10 mouse cellular contexts compared by ENCODE assay signal in the genomic region with DNA sequence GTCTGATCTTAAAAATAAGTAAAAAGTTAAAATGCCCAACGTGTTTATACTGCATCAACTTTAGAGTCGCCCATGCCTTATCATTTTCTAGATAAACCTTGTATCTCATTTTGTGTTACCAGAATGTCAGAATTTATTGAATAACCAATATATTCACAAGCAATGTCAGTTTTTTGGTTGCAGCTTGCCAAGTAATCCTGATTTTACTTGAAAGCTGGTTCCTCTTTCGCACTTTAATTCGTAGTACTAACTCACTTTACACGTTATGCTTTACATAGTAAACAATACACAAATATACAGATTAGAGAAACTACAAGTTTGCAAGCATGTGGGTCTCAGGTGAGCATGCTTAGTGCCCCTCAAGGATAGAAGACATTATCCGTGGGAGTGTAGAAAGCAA. TPM values are rescaled to one million over a fixed set of nuclear protein-coding genes. Genes with fewer than 3 reads are reported as not detected.
DNase-seq lines count a peak whose midpoint lies in the region; ATAC-seq and TF ChIP-seq lines count a peak whose summit lies in the region.
"Had no signal": no experiment of that assay in that cellular context is flagged by ENCODE, and none has a peak within 500 bp of the region (broad histone marks: within the 10 kb centered on the region; RNA-seq: fewer than 3 reads in every experiment).

No protein-coding gene starts in this region.

- no peak overlapping the region for H3K27ac ChIP-seq in heart, embryonic 14.5 days (replicated peaks in 1 of 2; ENCODE audit: control insufficient read depth in 1 of 2, insufficient read depth in 1 of 2, low read depth in 2 of 2, low read length in 2 of 2)
- H3K27ac ChIP-seq in heart, embryonic 10.5 days: no peak overlapping the region
- H3K27ac ChIP-seq in lung, embryonic 14.5 days (ENCODE audit: low read depth): no peak overlapping the region
- no peak overlapping the region for H3K27ac ChIP-seq in limb, embryonic 10.5 days
- H3K27ac ChIP-seq in neural tube, embryonic 13.5 days (replicated peaks): no peak overlapping the region
- H3K27ac ChIP-seq in cerebellum, adult 2 months (ENCODE audit: insufficient read depth, low read length): no peak overlapping the region

- H3K36me3 ChIP-seq in heart, embryonic 14.5 days (ENCODE audit: control insufficient read depth, insufficient read depth, low read length): no peaks in the 10 kb centered on the region
- no peaks in the 10 kb centered on the region for H3K36me3 ChIP-seq in heart, embryonic 10.5 days
- H3K36me3 ChIP-seq in lung, embryonic 14.5 days (ENCODE audit: insufficient read depth): no peaks in the 10 kb centered on the region
- H3K36me3 ChIP-seq in limb, embryonic 10.5 days: no peaks in the 10 kb centered on the region
- H3K36me3 ChIP-seq in neural tube, embryonic 13.5 days: no peaks in the 10 kb centered on the region

- no peak for ATAC-seq in heart, embryonic 14.5 days (ENCODE audit: insufficient number of reproducible peaks, insufficient read depth, low FRiP score, low read depth)
- no peak for ATAC-seq in lung, embryonic 14.5 days (ENCODE audit: insufficient read depth)
- no peak for ATAC-seq in neural tube, embryonic 13.5 days (ENCODE audit: low read depth)

- peak overlapping the region; percentile 85 for H3K4me2 ChIP-seq in heart, embryonic 14.5 days (ENCODE audit: low read length)
- peak overlapping the region; percentile 87 for H3K4me2 ChIP-seq in lung, embryonic 14.5 days
- H3K4me2 ChIP-seq in neural tube, embryonic 13.5 days: peak overlapping the region; percentile 72

- H3K9me3 ChIP-seq in heart, embryonic 14.5 days (ENCODE audit: control insufficient read depth, low read length): no peaks in the 10 kb centered on the region
- H3K9me3 ChIP-seq in heart, embryonic 10.5 days: no peaks in the 10 kb centered on the region
- H3K9me3 ChIP-seq in lung, embryonic 14.5 days (ENCODE audit: low read depth, low read length): no peaks in the 10 kb centered on the region
- no peaks in the 10 kb centered on the region for H3K9me3 ChIP-seq in limb, embryonic 10.5 days (replicated peaks)
- H3K9me3 ChIP-seq in neural tube, embryonic 13.5 days: no peaks in the 10 kb centered on the region

- WGBS in heart, embryonic 14.5 days: 62% methylated on average over 6 of the region's 6 CpGs
- 64% methylated on average over 6 of the region's 6 CpGs for WGBS in heart, embryonic 10.5 days
- WGBS in lung, embryonic 14.5 days: 61% methylated on average over 6 of the region's 6 CpGs
- WGBS in lung, adult 2 months: 63% methylated on average over 6 of the region's 6 CpGs
- WGBS in limb, embryonic 10.5 days: 73% methylated on average over 6 of the region's 6 CpGs
- 72% methylated on average over 6 of the region's 6 CpGs for WGBS in neural tube, embryonic 13.5 days
- WGBS in cerebellum, adult 2 months: 82% methylated on average over 6 of the region's 6 CpGs

- peak overlapping the region in 1 of 2 experiments; percentile 67; a peak in 1 of 4 replicates for H3K4me3 ChIP-seq in heart, embryonic 14.5 days (ENCODE audit: control insufficient read depth in 1 of 2, insufficient read depth in 1 of 2, low read depth in 1 of 2, low read length in 2 of 2)
- H3K4me3 ChIP-seq in heart, embryonic 10.5 days: no peak overlapping the region
- peak overlapping the region; percentile 54; the same call in 1 of the 2 replicates for H3K4me3 ChIP-seq in lung, embryonic 14.5 days (ENCODE audit: low read depth, low read length)
- H3K4me3 ChIP-seq in lung, adult 2 months (replicated peaks; ENCODE audit: extremely low read depth, low read depth, low read length): no peak overlapping the region
- H3K4me3 ChIP-seq in limb, embryonic 10.5 days: peak overlapping the region; percentile 55; the same call in 1 of the 2 replicates
- no peak overlapping the region for H3K4me3 ChIP-seq in neural tube, embryonic 13.5 days
- no peak overlapping the region for H3K4me3 ChIP-seq in cerebellum, adult 2 months (replicated peaks; ENCODE audit: insufficient read depth, low read depth, low read length)

- peaks cover 3 to 14% of the 10 kb centered on the region in 2 experiments; a peak in 3 of 4 replicates for H3K4me1 ChIP-seq in heart, embryonic 14.5 days (ENCODE audit: control insufficient read depth in 2 of 2, insufficient read depth in 2 of 2, low read length in 2 of 2)
- H3K4me1 ChIP-seq in heart, embryonic 10.5 days: peaks cover 22% of the 10 kb centered on the region
- H3K4me1 ChIP-seq in lung, embryonic 14.5 days (ENCODE audit: insufficient read depth): no peaks in the 10 kb centered on the region
- no peaks in the 10 kb centered on the region for H3K4me1 ChIP-seq in lung, adult 2 months (ENCODE audit: control insufficient read depth, insufficient read depth, low read length)
- H3K4me1 ChIP-seq in limb, embryonic 10.5 days: 0 out of 2 replicates have a peak, but pooled peaks cover 7% of the 10 kb centered on the region
- H3K4me1 ChIP-seq in neural tube, embryonic 13.5 days (replicated peaks): peaks cover 9% of the 10 kb centered on the region
- H3K4me1 ChIP-seq in cerebellum, adult 2 months (ENCODE audit: control insufficient read depth, insufficient read depth, low read length): no peaks in the 10 kb centered on the region

- H3K27me3 ChIP-seq in heart, embryonic 14.5 days (ENCODE audit: control insufficient read depth, insufficient read depth, low read length): 0 out of 2 replicates have a peak, but pooled peaks cover 3% of the 10 kb centered on the region
- H3K27me3 ChIP-seq in heart, embryonic 10.5 days (ENCODE audit: insufficient read depth, poor library complexity, severe bottlenecking): peaks cover 2% of the 10 kb centered on the region; the same call in 1 of the 2 replicates
- H3K27me3 ChIP-seq in lung, embryonic 14.5 days (ENCODE audit: insufficient read depth, low read length): no peaks in the 10 kb centered on the region
- H3K27me3 ChIP-seq in limb, embryonic 10.5 days (ENCODE audit: low read depth, poor library complexity, severe bottlenecking): peaks cover 21% of the 10 kb centered on the region
- peaks cover 29% of the 10 kb centered on the region for H3K27me3 ChIP-seq in neural tube, embryonic 13.5 days
- H3K27me3 ChIP-seq in cerebellum, adult 2 months (ENCODE audit: control insufficient read depth, insufficient read depth, low read length): no peaks in the 10 kb centered on the region

- no peak for TF ChIP-seq POLR2A in lung, adult 2 months (IDR thresholded peaks at IDR 0.05; ENCODE audit: borderline replicate concordance, extremely low read depth, low read depth, low read length)
- no peak for TF ChIP-seq POLR2A in cerebellum, adult 2 months (IDR thresholded peaks at IDR 0.05; ENCODE audit: borderline replicate concordance, insufficient read depth, low read length)

- H3K9ac ChIP-seq in heart, embryonic 14.5 days (ENCODE audit: low read length): no peak overlapping the region
- H3K9ac ChIP-seq in lung, embryonic 14.5 days: no peak overlapping the region
- no peak overlapping the region for H3K9ac ChIP-seq in neural tube, embryonic 13.5 days

- DNase-seq in heart, embryonic 10.5 days (ENCODE audit: low spot score): no peak
- no peak for DNase-seq in lung, embryonic 14.5 days
- no peak for DNase-seq in lung, adult 2 months
- DNase-seq in limb, embryonic 10.5 days (ENCODE audit: low spot score): no peak
- DNase-seq in cerebellum, adult 2 months: no peak
- DNase-seq in right cerebral cortex, postnatal 4 days: no peak
- DNase-seq: layer of hippocampus, postnatal 36 days; right cerebral cortex, postnatal 25 days had no signal

- no peak for TF ChIP-seq CTCF in lung, embryonic 14.5 days (IDR thresholded peaks at IDR 0.05; ENCODE audit: low read depth)
- no peak for TF ChIP-seq CTCF in lung, adult 2 months (IDR thresholded peaks at IDR 0.05; ENCODE audit: insufficient read depth, low read length)
- TF ChIP-seq CTCF in cerebellum, adult 2 months (IDR thresholded peaks at IDR 0.05; ENCODE audit: borderline replicate concordance, insufficient read depth, low read depth, low read length): no peak

RNA-seq across cellular contexts. Expression of a gene that starts 15.7 kb away (rescaled TPM):
- 8.0 and 9.9 TPM in 2 replicates for polyA plus RNA-seq in heart, embryonic 14.5 days (2014; fragmentation: Nextera tagmentation; extraction: Ambion mirVana)
- polyA plus RNA-seq in heart, embryonic 10.5 days (2016; fragmentation: Nextera tagmentation; extraction: Ambion mirVana): 7.7 and 9.4 TPM in 2 replicates
- 5.4 and 6.0 TPM in 2 replicates for polyA plus RNA-seq in lung, embryonic 14.5 days (2014; fragmentation: Nextera tagmentation; extraction: Ambion mirVana)
- 1.7 and 4.3 TPM in 2 replicates for polyA plus RNA-seq in lung, adult 2 months (2012; rRNA removed)
- polyA plus RNA-seq in limb, embryonic 10.5 days (2016; fragmentation: Nextera tagmentation; extraction: Ambion mirVana): 2.2 and 2.7 TPM in 2 replicates
- polyA plus RNA-seq in neural tube, embryonic 13.5 days (2015; fragmentation: Nextera tagmentation; extraction: Ambion mirVana): 1.5 and 1.8 TPM in 2 replicates
- 3.9 and 4.1 TPM in 2 replicates for polyA plus RNA-seq in cerebellum, adult 2 months (2012; rRNA removed)

RNA-seq across cellular contexts. Expression of a gene that starts 36.9 kb away (rescaled TPM):
- 74.3 and 79.0 TPM in 2 replicates for polyA plus RNA-seq in heart, embryonic 14.5 days (2014; fragmentation: Nextera tagmentation; extraction: Ambion mirVana)
- polyA plus RNA-seq in heart, embryonic 10.5 days (2016; fragmentation: Nextera tagmentation; extraction: Ambion mirVana): 52.6 and 57.7 TPM in 2 replicates
- 64.1 and 70.1 TPM in 2 replicates for polyA plus RNA-seq in lung, embryonic 14.5 days (2014; fragmentation: Nextera tagmentation; extraction: Ambion mirVana)
- 70.0 and 97.8 TPM in 2 replicates for polyA plus RNA-seq in lung, adult 2 months (2012; rRNA removed)
- 49.6 and 55.5 TPM in 2 replicates for polyA plus RNA-seq in limb, embryonic 10.5 days (2016; fragmentation: Nextera tagmentation; extraction: Ambion mirVana)
- 93.3 and 93.4 TPM in 2 replicates for polyA plus RNA-seq in neural tube, embryonic 13.5 days (2015; fragmentation: Nextera tagmentation; extraction: Ambion mirVana)
- 66.8 and 72.6 TPM in 2 replicates for polyA plus RNA-seq in cerebellum, adult 2 months (2012; rRNA removed)

Comparison
In these comparisons a context has a peak if more than half of its experiments do, and no peak if none do; other contexts are left out.
1. H3K4me3 ChIP-seq: peak in lung, embryonic 14.5 days (single experiment) and limb, embryonic 10.5 days (single experiment); none in heart, embryonic 10.5 days (single experiment), lung, adult 2 months (single experiment), neural tube, embryonic 13.5 days (single experiment) and cerebellum, adult 2 months (single experiment).
2. Peak in every context shown above with its lines, with median percentiles within 50 percentile points of each other: H3K4me2 ChIP-seq.